Mouse (Mus musculus) adrenal gland, postnatal 25 days (tissue): ENCODE data around the gene Wdr20rt. TPM values are rescaled to one million over a fixed set of nuclear protein-coding genes. Genes with fewer than 3 reads are reported as not detected.

Experiments used
- total RNA-seq: library from RNA; stranded (reverse); gene quantifications from 2 replicates; pipeline ENCODE4 v1.2.3, GENCODE M21; 2021

Gene Wdr20rt
- total RNA-seq, 1 experiment from 2014 or later, result not detected

Other genes starting within 250 kb of the Wdr20rt start
- 48.9 and 49.2 TPM in 2 replicates for gene Prpf39, start 189.2 kb upstream of the Wdr20rt start, total RNA-seq
- gene Fkbp3, start 151.5 kb upstream of the Wdr20rt start, total RNA-seq, result 113 and 117 TPM in 2 replicates
- gene Fancm, start 149.9 kb upstream of the Wdr20rt start, total RNA-seq, result 14.5 and 17.6 TPM in 2 replicates
- gene Mis18bp1, start 52.9 kb upstream of the Wdr20rt start, total RNA-seq, result 2.0 and 3.4 TPM in 2 replicates